Mouse (Mus musculus): ENCODE measurements around the gene Frzb.

GRCm38 (mm10) chr2:80404770-80405169 is 42.7 kb downstream of the Frzb start:
- no peak for TF ChIP-seq EP300 (IDR thresholded peaks at IDR 0.05; ENCODE audit: low read depth)
- no peak for TF ChIP-seq CTCF (IDR thresholded peaks at IDR 0.05; ENCODE audit: low read depth)

All from liver, embryonic 14.5 days (tissue).